Mouse (Mus musculus): ENCODE results near the gene Dact2. TPM values are rescaled to one million over a fixed set of nuclear protein-coding genes. Genes with fewer than 3 reads are reported as not detected.
A peak's percentile ranks its signal among the peaks of the same experiment; 100 is the strongest.

The Dact2 gene
- polyA plus RNA-seq, 1 experiment from 2014 or later, result 1.8 TPM

DNA sequence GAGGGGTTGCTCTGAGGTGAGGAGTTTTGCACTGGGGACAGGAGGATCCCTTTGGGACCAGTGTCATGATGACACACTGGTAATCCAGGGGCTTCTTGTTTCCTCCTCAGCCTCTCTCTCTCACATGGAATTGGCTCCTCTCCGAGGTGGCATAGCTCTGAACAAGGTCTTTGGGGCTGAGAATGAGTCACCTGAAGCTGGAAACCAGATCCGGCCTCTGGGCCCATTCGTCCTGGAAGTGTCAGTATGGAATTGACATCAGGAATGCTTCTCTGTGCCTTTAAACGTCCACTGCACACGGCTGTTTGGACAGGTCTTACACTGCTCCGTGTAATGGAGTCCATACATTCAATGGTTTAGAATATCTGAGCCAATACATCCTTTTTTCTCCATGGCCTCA, 33.0 kb upstream of the Dact2 start:
- Histone ChIP-seq H3K36me3 (ENCODE audit: control insufficient read depth, insufficient read depth, low read length) (no peaks in the 10 kb centered on the region), H3K4me1 (ENCODE audit: control insufficient read depth, insufficient read depth, low read length) (no peaks in the 10 kb centered on the region), H3K4me2 (no peak overlapping the region), H3K9ac (ENCODE audit: low read depth, low read length) (no peak overlapping the region), H3K27ac (ENCODE audit: low read depth, low read length) (no peak overlapping the region), H3K27me3 (ENCODE audit: control insufficient read depth, insufficient read depth, low read length) (peaks cover 60% of the 10 kb centered on the region), H3K4me3 (ENCODE audit: low read depth, low read length) (no peak overlapping the region), H3K9me3 (replicated peaks; ENCODE audit: control insufficient read depth, low read length) (no peaks in the 10 kb centered on the region)
- ATAC-seq (replicated peaks; ENCODE audit: insufficient number of reproducible peaks, low FRiP score, low TSS enrichment), result no peak
- 53% methylated on average over 6 of the region's 6 CpGs for WGBS (ENCODE audit: insufficient replicate concordance)

- H3K4me3 ChIP-seq (ENCODE audit: low read depth, low read length), result no peak overlapping the region
- H3K27me3 ChIP-seq (ENCODE audit: control insufficient read depth, insufficient read depth, low read length), result peaks cover 78% of the 10 kb centered on the region
- no peak overlapping the region for H3K9ac ChIP-seq (ENCODE audit: low read depth, low read length)
- H3K36me3 ChIP-seq (ENCODE audit: control insufficient read depth, insufficient read depth, low read length), result no peaks in the 10 kb centered on the region
- ATAC-seq (replicated peaks; ENCODE audit: insufficient number of reproducible peaks, low FRiP score, low TSS enrichment), result no peak
- no peaks in the 10 kb centered on the region for H3K9me3 ChIP-seq (replicated peaks; ENCODE audit: control insufficient read depth, low read length)
- no peaks in the 10 kb centered on the region for H3K4me1 ChIP-seq (ENCODE audit: control insufficient read depth, insufficient read depth, low read length)
- 61% methylated on average over 12 of the region's 12 CpGs for WGBS (ENCODE audit: insufficient replicate concordance)
- H3K4me2 ChIP-seq, result no peak overlapping the region
- H3K27ac ChIP-seq (ENCODE audit: low read depth, low read length), result no peak overlapping the region
These were observed 30.8 kb upstream of the Dact2 start for GRCm38 (mm10) chr17:14234774-14235389.

DNA sequence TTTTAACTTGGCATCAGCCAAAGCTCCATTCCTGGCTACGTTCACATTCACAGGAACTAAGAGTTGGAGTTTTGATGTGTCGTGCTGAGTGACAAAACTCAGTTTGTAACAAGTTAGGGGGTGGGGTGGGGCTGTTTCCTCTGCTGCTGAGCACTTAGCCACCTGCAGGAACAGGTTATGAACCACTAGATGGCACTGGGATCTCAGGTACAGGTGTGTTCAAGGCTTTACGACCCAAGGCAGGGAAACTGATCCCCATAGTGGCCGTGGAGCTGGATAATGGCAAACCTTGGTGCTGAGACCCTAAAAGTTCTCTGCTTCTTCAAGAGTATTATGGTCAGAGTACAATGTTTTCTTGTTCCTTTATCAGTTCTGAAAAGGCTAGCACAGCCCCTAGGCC, 29.6 kb upstream of the Dact2 start:
- 36% methylated on average over 4 of the region's 4 CpGs for WGBS (ENCODE audit: insufficient replicate concordance)
- H3K9ac ChIP-seq (ENCODE audit: low read depth, low read length), result no peak overlapping the region
- no peaks in the 10 kb centered on the region for H3K4me1 ChIP-seq (ENCODE audit: control insufficient read depth, insufficient read depth, low read length)
- no peaks in the 10 kb centered on the region for H3K9me3 ChIP-seq (replicated peaks; ENCODE audit: control insufficient read depth, low read length)
- H3K27ac ChIP-seq (ENCODE audit: low read depth, low read length), result no peak overlapping the region
- no peak for ATAC-seq (replicated peaks; ENCODE audit: insufficient number of reproducible peaks, low FRiP score, low TSS enrichment)
- peaks cover 76% of the 10 kb centered on the region for H3K27me3 ChIP-seq (ENCODE audit: control insufficient read depth, insufficient read depth, low read length)
- H3K4me2 ChIP-seq, result no peak overlapping the region
- no peaks in the 10 kb centered on the region for H3K36me3 ChIP-seq (ENCODE audit: control insufficient read depth, insufficient read depth, low read length)
- H3K4me3 ChIP-seq (ENCODE audit: low read depth, low read length), result no peak overlapping the region

DNA sequence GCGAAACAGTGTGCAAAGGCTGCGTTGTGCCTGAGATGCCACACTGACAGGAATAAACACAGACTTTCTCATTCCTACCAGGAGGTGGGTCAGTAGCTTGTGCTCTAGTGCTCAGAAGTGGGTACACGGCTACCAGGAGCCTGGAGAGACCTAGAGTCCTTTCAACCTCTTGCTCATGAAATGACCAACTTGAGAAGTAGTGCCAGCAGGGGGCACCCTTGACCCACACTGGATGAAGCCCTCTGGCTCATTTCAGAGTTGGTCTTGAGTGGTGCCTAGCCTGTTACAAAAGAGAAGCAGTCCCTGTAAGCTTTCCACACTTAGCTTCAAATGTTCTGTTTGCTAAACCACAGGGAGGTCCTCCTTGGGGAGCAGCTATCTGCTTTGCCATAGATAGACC, 28.5 kb upstream of the Dact2 start:
- ATAC-seq (replicated peaks; ENCODE audit: insufficient number of reproducible peaks, low FRiP score, low TSS enrichment), result no peak
- 56% methylated on average over 3 of the region's 3 CpGs for WGBS (ENCODE audit: insufficient replicate concordance)
- Histone ChIP-seq H3K27me3 (ENCODE audit: control insufficient read depth, insufficient read depth, low read length) (peaks cover 75% of the 10 kb centered on the region), H3K36me3 (ENCODE audit: control insufficient read depth, insufficient read depth, low read length) (no peaks in the 10 kb centered on the region), H3K9me3 (replicated peaks; ENCODE audit: control insufficient read depth, low read length) (no peaks in the 10 kb centered on the region), H3K4me3 (ENCODE audit: low read depth, low read length) (no peak overlapping the region), H3K4me1 (ENCODE audit: control insufficient read depth, insufficient read depth, low read length) (no peaks in the 10 kb centered on the region), H3K9ac (ENCODE audit: low read depth, low read length) (no peak overlapping the region), H3K4me2 (no peak overlapping the region), H3K27ac (ENCODE audit: low read depth, low read length) (no peak overlapping the region)

- 9% methylated on average over 13 of the region's 13 CpGs for WGBS (ENCODE audit: insufficient replicate concordance)
- Histone ChIP-seq H3K27ac (ENCODE audit: low read depth, low read length) (no peak overlapping the region), H3K36me3 (ENCODE audit: control insufficient read depth, insufficient read depth, low read length) (no peaks in the 10 kb centered on the region), H3K27me3 (ENCODE audit: control insufficient read depth, insufficient read depth, low read length) (peaks cover 67% of the 10 kb centered on the region), H3K9me3 (replicated peaks; ENCODE audit: control insufficient read depth, low read length) (no peaks in the 10 kb centered on the region), H3K4me2 (no peak overlapping the region), H3K4me3 (ENCODE audit: low read depth, low read length) (no peak overlapping the region), H3K9ac (ENCODE audit: low read depth, low read length) (no peak overlapping the region; the same call in 1 of the 2 replicates), H3K4me1 (ENCODE audit: control insufficient read depth, insufficient read depth, low read length) (no peaks in the 10 kb centered on the region)
- ATAC-seq (replicated peaks; ENCODE audit: insufficient number of reproducible peaks, low FRiP score, low TSS enrichment), result no peak; the same call in 1 of the 2 replicates
These were observed 26.8 kb upstream of the Dact2 start for GRCm38 (mm10) chr17:14230698-14231430.

DNA sequence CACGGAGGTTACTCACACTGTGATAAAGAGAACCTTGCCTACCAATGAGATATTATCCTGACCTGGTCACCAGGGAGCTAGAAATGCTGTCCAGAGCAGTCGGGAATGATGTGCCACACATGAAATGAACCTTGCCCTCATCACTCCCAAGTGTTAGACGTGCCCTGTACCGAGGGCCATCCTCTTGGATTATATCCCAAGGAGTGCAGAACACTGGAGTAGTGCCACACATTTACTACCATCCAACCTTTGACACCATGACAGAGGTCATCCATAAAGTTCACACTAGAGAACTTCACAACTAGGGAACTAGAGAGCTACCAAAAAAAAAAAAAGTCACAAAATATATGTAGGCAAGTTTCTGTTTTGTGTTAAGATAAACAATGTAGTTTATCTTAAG, 24.3 kb upstream of the Dact2 start:
- Histone ChIP-seq H3K9me3 (replicated peaks; ENCODE audit: control insufficient read depth, low read length) (no peaks in the 10 kb centered on the region), H3K27ac (ENCODE audit: low read depth, low read length) (no peak overlapping the region), H3K36me3 (ENCODE audit: control insufficient read depth, insufficient read depth, low read length) (no peaks in the 10 kb centered on the region), H3K4me3 (ENCODE audit: low read depth, low read length) (no peak overlapping the region), H3K4me1 (ENCODE audit: control insufficient read depth, insufficient read depth, low read length) (no peaks in the 10 kb centered on the region), H3K27me3 (ENCODE audit: control insufficient read depth, insufficient read depth, low read length) (peaks cover 43% of the 10 kb centered on the region), H3K9ac (ENCODE audit: low read depth, low read length) (no peak overlapping the region), H3K4me2 (no peak overlapping the region)
- 74% methylated on average over 4 of the region's 4 CpGs for WGBS (ENCODE audit: insufficient replicate concordance)
- no peak for ATAC-seq (replicated peaks; ENCODE audit: insufficient number of reproducible peaks, low FRiP score, low TSS enrichment)

GRCm38 (mm10) chr17:14227601-14228000, 23.5 kb upstream of the Dact2 start:
- no peak overlapping the region for H3K27ac ChIP-seq (ENCODE audit: low read depth, low read length)
- 0 out of 2 replicates have a peak, but pooled peaks have one; percentile 34 for ATAC-seq (replicated peaks; ENCODE audit: insufficient number of reproducible peaks, low FRiP score, low TSS enrichment)
- no peaks in the 10 kb centered on the region for H3K9me3 ChIP-seq (replicated peaks; ENCODE audit: control insufficient read depth, low read length)
- no peak overlapping the region for H3K4me2 ChIP-seq
- no peaks in the 10 kb centered on the region for H3K4me1 ChIP-seq (ENCODE audit: control insufficient read depth, insufficient read depth, low read length)
- WGBS (ENCODE audit: insufficient replicate concordance), result 19% methylated on average over 6 of the region's 6 CpGs
- H3K36me3 ChIP-seq (ENCODE audit: control insufficient read depth, insufficient read depth, low read length), result no peaks in the 10 kb centered on the region
- no peak overlapping the region for H3K4me3 ChIP-seq (ENCODE audit: low read depth, low read length)
- peaks cover 38% of the 10 kb centered on the region for H3K27me3 ChIP-seq (ENCODE audit: control insufficient read depth, insufficient read depth, low read length)
- H3K9ac ChIP-seq (ENCODE audit: low read depth, low read length), result no peak overlapping the region

- Histone ChIP-seq H3K9ac (ENCODE audit: low read depth, low read length) (no peak overlapping the region), H3K36me3 (ENCODE audit: control insufficient read depth, insufficient read depth, low read length) (no peaks in the 10 kb centered on the region), H3K4me3 (ENCODE audit: low read depth, low read length) (no peak overlapping the region), H3K27ac (ENCODE audit: low read depth, low read length) (no peak overlapping the region), H3K4me1 (ENCODE audit: control insufficient read depth, insufficient read depth, low read length) (no peaks in the 10 kb centered on the region), H3K4me2 (no peak overlapping the region), H3K27me3 (ENCODE audit: control insufficient read depth, insufficient read depth, low read length) (peaks cover 34% of the 10 kb centered on the region), H3K9me3 (replicated peaks; ENCODE audit: control insufficient read depth, low read length) (no peaks in the 10 kb centered on the region)
- 27% methylated on average over 4 of the region's 4 CpGs for WGBS (ENCODE audit: insufficient replicate concordance)
- no peak for ATAC-seq (replicated peaks; ENCODE audit: insufficient number of reproducible peaks, low FRiP score, low TSS enrichment)
These were observed 22.7 kb upstream of the Dact2 start for GRCm38 (mm10) chr17:14226778-14227177.

Measured in heart, embryonic 11.5 days (tissue).